Mouse (Mus musculus) kidney, adult 11 months (tissue): Measurements from ENCODE around the gene Nupr1l.
A peak's percentile ranks its signal among the peaks of the same experiment; 100 is the strongest.
"Not testable (repeated sequence)": the region's sequence is repeated elsewhere in the genome, so short reads cannot be mapped to it uniquely, and the experiment has no call there.

Experiments used
- DNase-seq: peaks from one replicate; pipeline ENCODE4 v3.0.0; 2022

Gene Nupr1l

DNA sequence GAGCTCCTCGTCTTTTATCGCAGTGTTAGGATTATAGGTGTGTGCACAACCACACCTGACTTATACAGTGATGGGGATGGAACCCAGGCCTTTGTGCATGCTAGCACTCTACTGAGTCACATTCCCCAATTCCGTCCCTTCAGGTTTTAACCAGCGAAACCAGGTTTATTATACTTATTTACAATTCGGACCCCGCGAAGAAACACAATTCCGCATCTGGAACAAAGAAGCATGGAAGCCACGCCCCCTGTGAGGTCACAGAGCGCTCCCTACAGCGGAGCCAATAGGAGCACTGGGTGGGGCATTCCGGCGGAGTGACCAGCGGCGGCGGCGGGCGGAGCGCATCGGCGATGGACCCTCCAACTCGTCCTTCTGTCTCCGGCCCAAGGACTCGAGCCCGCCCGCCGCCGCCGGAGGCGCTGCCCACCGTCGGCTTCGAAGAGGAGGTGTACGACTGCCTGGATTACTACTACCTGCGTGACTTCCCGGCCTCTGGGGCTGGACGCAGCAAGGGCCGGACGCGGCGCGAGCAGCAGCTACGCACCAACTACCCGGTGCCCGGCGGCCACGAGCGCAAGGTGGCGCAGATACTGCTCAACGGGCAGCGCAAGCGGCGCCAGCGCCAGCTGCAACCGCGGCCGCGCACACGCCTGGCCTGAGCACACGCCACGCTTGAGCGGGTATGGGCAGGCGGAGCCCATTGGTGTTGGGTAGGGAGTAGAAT, at the start of gene Nupr1l:
Gene Nupr1l, plus strand, starts transcription at position 299 of the 724 bp plus-strand sequence.
- peak; percentile 88 for DNase-seq

DNA sequence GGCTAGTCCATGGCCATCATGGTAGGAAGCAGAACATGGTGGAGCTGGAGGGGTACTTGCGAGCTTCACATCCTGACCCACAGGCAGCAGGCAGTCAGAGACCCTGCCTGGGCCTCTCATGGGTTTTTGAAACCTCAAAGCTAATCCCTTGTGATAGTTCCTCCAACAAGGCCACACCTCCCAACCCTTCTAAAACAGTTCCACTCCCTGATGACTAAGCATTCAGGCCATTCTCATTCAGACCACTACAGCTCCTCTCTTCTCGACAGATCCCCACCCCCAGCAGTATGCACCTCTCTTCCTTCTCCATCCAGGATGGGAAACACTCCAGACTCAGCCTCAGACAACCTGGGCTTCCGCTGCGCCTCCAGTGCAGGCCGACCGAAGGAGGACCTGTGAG, 46.0 kb upstream of the Nupr1l start:
- no peak for DNase-seq

DNA sequence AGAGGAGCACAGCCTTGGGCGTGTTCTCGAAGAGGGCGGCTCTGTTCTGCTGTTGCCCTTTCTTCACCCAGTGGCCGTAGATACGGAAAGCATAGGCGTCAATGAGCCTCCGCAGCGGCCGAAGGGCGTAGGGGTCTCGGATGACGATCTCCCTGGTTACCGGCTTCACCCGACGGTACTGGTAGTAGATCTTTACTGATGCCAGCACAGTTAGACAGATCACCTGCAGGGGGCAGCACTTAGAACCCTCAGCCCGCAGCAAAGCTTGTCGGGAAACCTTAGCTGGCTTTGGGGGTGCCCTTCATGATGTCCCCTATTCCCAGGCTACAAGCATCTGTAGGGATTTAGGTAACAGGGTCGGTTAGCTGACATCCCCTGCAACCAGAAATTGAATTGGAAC, 43.9 kb upstream of the Nupr1l start:
- peak; percentile 26 for DNase-seq

DNA sequence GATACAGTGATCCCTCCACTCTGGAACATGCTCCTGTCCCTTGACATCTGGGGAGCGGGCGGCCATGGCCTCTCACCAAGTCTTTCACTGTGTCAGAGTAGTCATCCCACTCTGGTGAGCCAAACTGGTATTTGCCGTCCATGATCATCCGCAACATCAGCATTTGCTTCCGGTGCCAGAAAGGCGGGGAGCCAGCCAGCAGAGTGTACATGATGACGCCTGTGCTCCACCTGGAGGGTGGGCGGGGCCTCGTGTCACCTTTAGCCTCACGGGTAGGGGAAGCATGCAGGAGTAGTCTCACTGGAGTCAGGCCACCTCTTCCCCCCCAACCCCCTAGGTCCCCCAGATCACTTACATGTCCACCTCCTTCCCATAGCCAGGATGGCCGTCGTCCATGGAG, 42.5 kb upstream of the Nupr1l start:
- no peak for DNase-seq

DNA sequence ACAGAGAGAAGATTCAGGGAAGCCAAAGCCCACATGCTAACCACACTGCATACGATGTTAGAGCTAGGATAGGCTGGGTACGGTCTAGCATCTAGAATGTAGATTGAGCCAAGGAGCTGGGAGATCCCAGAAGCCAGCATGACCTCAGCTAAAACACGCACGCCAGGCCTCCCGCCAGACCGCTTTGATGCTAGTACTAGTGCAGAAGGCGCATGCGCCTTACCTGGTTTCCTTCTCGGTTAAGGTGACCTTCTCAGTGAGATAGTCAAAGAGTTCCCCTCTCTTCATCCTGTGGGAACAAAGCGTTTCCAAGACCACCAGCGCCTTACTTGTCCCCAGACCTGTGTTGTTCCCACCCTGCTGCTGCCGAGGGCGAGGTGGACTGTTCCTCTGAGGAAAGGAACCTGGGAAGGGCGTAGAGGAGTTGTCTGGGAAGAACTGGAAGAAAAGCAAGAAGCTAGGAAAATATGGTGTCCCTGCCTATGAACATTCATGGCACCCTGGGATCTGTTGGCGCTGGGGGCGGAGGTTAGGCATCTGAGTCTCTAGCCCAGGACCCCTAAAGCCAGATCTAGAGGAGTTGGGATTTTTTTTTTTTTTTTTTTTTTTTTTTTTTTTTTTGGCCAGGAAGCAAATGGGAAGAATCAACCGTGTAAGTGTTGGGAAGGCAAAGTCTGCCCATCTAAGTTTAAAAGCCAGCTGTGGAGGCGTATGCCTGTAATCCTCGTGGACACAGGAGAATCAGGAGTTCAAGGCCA, 38.9 kb upstream of the Nupr1l start:
- no peak for DNase-seq

- DNase-seq, result no peak
Measured at GRCm38 (mm10) chr5:129871238-129871637, 37.1 kb upstream of the Nupr1l start.

DNA sequence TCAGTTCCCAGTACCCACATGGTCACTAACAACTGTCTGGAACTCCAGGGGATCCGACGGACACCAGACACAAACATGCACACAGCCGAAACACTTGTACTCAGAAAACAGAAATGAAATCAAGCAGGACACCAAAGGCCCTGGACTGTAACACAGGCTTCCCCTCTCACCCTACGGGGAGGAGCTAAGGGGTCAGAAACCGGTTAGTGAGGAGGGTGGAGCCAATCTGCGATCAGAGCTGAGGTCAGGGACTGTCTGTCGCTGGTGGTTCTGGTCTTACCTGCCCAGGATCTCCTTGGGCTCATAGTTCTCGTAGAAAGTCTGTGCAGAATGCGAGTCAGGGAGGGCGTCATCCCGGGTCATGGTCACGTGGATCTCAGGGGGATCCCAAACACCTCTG, 34.4 kb upstream of the Nupr1l start:
- DNase-seq, result no peak

DNA sequence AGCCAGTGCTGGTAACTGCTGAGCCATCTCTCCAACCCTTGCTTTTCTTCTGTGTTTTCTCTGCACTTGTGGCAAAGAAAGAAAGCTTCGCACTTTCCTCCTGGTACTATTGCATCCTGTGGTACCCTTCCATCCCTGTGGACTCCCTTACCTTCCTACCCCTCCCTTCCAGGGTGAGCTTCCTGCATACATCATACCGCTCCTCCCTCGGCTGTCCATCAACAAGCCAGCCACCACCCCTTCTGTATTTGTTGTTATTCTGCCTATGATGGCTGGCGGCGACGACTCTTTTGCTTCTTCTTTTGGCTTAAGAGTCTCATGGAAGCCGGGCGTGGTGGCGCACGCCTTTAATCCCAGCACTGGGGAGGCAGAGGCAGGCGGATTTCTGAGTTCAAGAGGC, 33.2 kb upstream of the Nupr1l start:
- DNase-seq, result no peak

DNA sequence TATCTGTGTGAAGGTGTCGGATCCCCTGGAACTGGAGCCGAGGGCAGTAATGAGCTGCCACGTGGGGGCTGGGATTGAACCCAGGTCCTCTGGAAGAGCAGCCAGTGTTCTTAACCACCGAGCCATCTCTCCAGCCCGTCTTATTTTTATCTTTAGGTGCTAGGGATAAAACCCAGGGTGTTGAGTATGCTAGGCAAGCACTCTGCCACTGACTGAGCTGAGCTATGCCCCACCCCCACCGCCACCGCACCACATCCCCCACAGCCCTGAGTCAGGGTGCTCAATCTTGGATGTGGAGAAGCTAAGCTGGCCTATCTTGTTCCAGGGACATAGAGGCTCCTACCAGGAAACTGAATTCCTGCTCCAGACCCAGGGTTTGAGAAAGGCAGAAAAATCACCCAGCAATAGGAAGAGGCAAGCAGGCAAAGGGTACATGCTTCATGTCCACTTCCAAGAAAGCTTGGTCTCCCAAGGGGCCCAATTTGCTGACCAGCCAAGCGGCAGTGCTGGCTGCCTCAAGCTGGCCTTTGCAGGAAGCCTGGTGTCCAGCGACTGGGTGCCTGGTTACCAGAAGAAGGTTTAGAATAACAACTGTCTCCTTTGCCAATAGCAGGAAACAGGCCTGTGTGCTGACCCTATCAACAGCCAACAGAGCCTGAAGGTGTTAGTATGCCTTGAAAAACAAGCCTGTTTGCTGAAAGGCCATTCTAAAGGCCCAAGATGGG, 30.4 kb upstream of the Nupr1l start:
- DNase-seq, result peak; percentile 37

DNA sequence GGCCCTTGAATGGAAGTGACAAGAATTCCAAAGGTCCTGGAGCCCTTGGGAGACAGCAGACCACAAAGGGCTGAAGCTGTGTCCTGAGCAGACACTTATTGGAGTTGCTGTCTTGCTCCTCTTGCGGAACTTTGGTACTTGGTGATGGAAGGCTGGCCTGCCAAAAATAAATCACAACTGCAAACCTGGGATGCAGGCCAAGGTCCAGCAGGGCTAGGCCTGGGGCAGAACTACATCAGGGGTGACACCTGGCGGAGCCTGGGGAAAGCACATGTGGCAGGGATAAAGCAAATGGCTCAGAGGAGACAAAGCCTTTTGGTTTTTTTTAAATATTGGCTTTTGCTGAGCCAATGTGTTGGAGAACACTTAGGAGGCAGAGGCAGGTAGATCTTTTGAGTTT, 29.4 kb upstream of the Nupr1l start:
- DNase-seq, result peak; percentile 82

DNA sequence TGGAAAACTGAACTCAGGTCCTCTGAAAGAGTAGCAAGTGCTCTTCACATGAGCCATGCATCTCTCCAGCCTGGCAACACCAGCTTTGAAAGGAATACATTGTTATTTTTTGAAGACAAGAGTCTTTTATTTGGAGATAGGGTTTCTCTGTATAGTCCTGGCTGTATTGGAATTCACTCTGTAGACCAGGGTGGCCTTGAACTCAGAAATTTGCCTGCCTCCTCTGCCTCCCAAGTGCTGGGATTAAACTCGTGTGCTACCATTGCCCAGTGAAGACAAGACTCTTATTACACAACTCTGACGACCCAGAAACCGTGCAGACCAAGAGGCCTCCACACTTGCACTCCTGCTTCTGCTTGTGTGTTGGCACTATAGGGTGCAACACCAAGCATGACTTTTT, 28.5 kb upstream of the Nupr1l start:
- no peak for DNase-seq

DNA sequence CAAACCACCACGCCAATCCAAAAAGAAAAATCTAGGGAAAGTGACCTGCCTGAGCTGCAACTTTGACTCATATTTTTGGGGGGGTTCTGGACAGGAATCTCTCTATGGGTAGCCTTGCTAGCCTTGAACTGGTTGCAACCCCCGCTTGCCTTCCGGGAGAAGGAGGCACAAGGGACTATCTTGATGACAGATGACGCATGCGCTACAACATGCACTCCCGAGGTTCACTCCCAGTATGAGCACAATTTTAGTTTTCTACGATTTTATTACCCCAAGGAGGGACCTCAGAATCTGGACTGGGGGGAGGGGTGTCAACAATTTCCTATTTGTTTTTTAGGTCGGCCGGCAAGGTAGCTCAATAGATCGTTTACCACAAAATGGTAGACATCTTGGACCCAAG, 22.1 kb upstream of the Nupr1l start:
- DNase-seq, result peak; percentile 16

GRCm38 (mm10) chr5:129886911-129887636, 21.3 kb upstream of the Nupr1l start, which contains the start of gene Chchd2:
TSS of gene Chchd2 (minus strand) at chr5:129887470.
- DNase-seq, result peak; percentile 97

- not testable (repeated sequence) for DNase-seq
Measured at GRCm38 (mm10) chr5:129890390-129890789, 17.9 kb upstream of the Nupr1l start.

GRCm38 (mm10) chr5:129895198-129896088, 12.9 kb upstream of the Nupr1l start, which contains the start of gene Zbed5:
TSS of gene Zbed5 (plus strand) at chr5:129895723.
- peak; percentile 91 for DNase-seq

GRCm38 (mm10) chr5:129898449-129898848, 9.9 kb upstream of the Nupr1l start, which contains the start of gene Phkg1:
TSS of gene Phkg1 (minus strand) at chr5:129898549.
- DNase-seq, result no peak

DNA sequence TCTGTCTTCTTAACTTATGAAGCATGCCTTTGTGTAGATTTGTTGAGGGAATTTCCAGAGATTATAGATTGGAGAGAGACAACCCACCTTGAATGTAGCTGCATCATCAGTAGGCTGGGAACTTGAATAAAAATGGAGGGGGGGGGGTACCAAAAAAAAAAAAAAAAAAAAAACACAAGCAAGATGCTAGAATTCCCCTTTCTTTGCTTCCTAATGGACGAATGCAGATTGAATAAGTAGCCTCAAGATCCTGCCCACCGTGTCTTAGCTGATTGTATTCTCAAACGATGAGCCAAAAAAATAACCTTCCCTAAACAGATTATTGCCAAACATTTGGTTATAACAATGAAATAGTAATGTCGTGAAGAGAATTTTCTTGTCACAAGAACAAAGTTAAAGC, 565 bp upstream of the Nupr1l start:
- no peak for DNase-seq

GRCm38 (mm10) chr5:129909147-129909546, 807 bp downstream of the Nupr1l start:
- no peak for DNase-seq

- DNase-seq, result no peak
Measured at GRCm38 (mm10) chr5:129909591-129909990, 1.3 kb downstream of the Nupr1l start.

DNA sequence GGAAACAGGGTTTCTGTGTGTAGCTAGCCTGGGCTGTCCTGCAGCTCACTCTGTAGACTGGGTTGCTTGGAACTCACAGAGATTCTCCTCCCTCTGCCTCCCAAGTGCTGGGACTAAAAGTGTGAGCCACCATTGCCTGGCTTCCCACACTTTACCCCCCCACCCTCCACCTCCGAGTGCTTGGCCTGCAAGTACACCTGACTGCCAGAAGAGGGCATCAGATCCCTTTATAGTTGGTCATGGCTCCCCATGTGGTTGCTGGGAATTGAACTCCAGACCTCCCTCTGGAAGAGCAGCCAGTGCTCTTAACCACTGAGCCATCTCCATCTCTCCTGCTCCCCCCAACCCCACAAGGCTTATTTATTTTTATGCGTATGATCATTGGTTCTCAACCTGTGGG, 5.7 kb downstream of the Nupr1l start:
- DNase-seq, result no peak

GRCm38 (mm10) chr5:129915491-129915890, 7.2 kb downstream of the Nupr1l start:
- DNase-seq, result not testable (repeated sequence)
